Mouse (Mus musculus) liver, adult 2 months (tissue): Measurements from ENCODE around the gene Fzd5.

ENCODE experiments used
- CTCF ChIP-seq: fragments of 200-500 bp; IDR thresholded peaks from 2 replicates; pipeline ENCODE4 v1.5.1; 2011; ENCODE audit warnings: low read depth, low read length, control low read depth
- POLR2A ChIP-seq: fragments of 200-500 bp; IDR thresholded peaks from 2 replicates; pipeline ENCODE4 v1.6.1; 2011; ENCODE audit warnings: low read length, control low read depth; ENCODE audit not compliant: insufficient read depth; ENCODE audit errors: extremely low read depth

DNA sequence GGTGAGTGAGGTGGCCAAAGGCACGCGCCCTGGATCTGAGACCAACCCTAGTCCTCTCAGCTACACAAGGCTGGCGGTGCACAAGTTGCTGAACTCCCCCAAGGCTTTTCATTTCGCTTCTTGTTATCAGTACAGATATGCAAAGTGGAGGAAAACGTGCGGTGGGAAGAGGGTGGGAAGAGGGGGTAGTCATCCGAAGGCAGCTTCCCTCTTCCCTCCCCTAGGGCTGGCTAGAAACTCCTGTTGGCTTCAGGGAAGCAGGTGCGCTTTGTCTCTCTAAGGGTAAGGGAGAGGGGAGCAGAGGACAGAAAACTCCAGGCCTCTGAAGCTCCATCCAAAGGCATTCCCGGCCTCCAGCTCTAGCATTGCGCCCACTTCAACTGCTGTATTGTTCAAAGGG is 5.4 kb downstream of the Fzd5 start:
- TF ChIP-seq POLR2A (no peak), CTCF (no peak)
